Mouse (Mus musculus): ENCODE measurements around the gene Ddx3x.
"Not testable (repeated sequence)": the region's sequence is repeated elsewhere in the genome, so short reads cannot be mapped to it uniquely, and the experiment has no call there.

The Ddx3x gene

DNA sequence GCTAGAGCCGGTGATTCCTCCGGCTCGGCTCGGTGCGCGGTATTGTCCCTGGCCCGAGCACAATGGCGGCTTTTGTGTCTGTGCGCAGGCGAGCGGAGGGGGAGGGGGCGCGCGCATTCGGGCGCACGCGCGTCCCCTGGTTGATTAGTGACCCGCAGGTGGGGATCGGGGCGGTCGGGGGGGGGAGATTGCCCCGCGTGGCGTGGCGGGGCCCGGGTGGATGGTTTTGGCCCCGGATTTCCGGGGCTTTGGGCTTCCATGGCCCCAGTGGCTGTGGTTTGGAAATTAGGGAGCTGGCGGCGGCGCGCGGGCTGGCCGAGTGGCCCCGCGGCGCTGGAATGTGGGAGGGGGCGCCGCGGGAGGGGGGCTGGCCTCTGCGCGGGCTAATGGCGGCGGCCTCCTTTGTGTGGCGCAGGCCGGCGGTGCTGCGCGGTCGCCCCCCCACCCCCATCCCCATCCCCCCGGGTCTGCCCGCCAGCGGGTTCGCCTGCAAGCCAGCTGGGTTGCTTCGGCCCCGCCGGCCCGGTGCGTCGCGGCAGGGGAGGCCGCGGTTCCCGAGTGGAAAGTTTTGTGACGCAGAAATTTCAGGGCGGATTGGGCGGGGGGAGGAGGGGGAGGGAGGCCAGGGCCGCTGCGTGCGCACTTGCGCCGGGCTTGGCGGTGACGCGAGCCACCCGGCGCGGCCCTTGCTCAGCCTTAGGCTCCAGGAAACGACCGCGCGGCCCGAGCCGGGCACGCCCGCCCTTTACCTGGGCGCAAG lies 739 bp downstream of the Ddx3x start:
- peak; percentile 80 for DNase-seq (ENCODE audit: low spot score)

DNA sequence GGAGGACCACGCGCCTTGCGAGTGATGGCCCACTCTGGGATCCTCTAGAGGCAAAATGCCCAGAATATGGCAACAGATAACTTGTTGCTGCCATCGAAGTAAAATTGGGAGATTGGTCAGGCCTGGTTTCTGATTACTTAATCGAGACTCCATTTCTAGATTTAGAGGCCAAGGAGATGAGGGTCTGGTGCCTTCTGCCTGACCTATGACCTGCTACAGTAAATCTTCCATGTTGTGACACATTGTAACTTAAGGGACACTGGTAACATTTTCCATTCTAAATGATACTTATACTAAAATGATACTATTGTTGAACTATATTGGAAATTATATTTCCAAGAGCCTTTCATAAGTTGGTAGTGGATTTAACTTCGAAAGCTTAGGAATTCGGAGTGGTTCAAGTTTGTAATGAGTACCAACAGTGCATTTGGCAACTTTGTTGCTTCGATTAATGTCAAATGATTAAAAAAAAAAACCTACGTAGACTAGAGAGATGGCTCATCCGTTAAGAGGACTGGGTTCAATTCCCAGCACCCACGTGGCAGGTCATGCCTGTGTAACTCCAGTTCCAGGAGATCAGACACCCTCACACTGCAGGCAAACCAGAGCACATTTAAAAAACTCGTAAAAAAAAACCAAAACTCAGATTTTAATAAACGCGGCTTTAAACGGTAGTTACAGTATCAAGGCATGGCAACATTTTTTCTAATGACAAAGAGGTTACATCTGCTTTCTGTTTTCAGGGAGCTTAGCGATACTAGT lies 1.5 kb downstream of the Ddx3x start:
- DNase-seq (ENCODE audit: low spot score) = peak; percentile 41

DNA sequence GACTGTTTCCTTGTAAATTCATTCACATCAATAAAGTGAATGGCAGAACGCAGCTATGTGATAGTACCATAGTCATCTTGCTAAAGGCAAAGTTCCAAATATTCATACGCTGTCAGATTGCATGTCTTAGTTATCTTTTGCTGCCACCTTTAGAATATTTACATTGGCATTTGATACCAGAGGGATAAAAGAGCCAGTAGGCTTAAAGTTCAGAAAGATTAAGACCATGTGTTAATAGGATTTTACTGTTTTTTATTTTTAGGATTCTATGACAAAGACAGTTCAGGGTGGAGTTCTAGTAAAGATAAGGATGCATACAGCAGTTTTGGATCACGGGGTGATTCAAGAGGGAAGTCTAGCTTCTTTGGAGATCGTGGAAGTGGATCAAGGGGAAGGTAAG lies 5.0 kb downstream of the Ddx3x start:
- DNase-seq (ENCODE audit: low spot score) = no peak

DNA sequence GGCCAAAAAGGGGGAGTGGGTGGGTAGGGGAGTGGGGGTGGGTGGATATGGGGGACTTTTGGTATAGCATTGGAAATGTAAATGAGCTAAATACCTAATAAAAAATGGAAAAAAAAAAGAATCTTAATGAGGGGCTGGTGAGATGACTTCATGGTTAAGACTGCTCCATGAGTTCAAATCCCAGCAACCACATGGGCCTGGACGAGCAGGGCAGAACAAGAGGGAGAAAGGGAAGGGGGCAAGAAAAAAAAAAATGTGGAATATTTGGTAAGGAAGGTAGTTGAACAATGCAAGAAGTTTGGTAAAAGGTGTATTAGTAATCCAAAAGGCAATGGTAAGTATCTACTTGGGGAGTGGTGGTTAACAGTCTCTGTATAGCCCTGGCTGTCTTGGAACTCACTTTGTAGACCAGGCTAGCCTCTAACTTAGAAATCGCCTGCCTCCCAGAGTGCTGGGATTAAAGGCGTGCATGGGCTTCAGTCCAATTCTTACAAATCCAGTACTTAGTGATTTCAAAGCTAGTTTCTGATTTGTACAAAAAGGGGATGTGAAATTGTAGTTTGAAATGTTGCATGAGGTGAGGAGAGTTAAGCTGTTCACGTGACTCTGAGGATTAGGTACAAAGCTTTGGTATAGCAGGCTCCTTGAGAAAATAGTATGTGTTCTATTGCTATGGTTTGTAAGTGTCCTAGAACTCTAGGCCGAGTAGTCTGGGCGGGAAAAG lies 13.9 kb downstream of the Ddx3x start:
- DNase-seq (ENCODE audit: low spot score) = peak; percentile 32

DNA sequence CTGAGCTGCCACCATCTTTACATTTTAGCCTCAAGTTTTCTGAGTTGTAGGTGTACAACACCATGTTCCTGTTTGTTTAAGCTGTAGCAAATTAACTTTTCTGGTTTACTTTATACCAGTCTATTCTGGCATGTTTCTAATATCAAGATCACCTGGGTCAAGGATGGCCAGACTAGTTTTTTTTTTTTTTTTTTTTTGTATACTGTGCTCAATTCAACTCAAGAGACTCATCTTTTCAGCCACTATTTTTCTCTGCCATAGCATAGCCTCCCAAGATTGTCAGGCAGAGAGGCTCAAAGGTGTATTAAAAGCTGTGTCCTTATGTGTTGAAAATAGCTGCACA lies 14.4 kb downstream of the Ddx3x start:
- no peak for DNase-seq (ENCODE audit: low spot score)

DNA sequence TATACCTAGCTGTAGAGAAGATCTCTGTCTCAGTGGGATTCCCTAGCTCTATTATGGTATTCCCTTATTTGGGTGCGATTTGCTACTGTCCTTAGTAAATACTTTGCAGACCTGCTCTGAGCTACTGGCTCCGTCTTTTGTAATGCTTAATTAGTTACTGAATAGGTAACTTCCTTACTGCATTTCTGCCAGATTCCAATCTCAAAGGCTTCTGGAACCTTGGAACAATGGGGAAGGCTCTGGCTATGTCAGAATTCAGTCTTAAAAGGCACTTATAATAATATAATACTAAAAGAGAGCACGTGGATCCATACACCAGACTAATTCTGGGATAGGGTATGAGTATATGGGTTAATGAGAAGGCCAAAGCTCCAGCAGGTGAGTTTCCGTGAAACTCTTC lies 15.5 kb downstream of the Ddx3x start:
- not testable (repeated sequence) for DNase-seq (ENCODE audit: low spot score)

DNA sequence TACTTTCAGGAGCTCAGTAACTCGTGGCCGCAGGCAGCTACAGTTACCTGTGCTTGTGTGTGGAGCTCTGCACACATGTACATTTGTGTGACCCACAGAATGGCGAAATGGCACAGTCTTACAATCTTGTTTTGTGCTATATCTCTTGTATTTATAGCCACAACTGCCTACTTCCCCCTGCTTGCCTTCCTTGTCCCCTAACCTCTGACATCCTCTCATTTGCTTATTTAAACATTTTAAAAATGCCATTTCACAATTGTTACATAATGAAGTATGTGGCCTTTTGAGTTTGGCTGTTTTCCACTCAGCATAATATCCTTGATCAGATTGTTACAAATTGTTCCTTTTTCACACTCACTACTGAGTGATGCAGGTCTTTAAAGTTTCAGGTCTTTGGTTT lies 25.4 kb downstream of the Ddx3x start:
- no peak for DNase-seq (ENCODE audit: low spot score)

DNA sequence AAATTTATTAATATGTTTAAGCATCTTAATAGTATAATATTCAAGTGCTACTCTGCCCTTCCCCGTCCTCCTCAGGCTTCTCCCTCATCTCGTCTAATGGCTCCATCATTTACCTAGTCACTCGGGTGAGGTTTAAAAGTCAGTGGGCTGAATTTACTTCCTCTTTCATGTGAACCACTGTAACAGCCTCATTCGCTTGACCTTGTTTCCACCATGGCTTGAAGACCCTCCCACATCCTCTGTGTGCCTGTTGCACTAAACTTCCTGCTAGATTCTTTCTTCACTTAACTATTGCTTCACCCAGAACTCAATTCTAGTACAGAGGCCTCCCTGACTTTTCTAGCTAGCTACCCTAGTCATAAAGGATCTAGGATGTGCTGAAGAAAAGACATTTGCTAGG lies 30.6 kb downstream of the Ddx3x start:
- DNase-seq (ENCODE audit: low spot score) = no peak

DNA sequence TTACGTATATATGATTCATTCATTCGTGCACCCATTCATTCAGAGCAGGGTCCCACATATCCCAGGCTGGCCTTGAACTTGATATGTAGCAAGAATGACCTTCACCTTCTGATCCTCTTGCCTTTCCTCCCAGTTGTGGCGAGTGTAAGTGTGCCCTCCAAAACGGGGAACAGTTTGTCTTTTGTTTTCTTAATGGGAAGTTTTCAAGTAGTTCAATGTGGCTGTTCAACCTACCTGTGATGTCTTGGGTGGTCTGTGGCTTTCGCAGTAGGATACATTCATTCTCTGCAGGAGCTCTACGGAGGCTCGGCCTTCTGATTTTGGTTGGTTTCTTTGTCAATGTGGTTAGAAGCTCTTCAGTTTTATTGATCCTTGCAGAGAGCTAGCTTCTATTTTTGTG lies 48.8 kb downstream of the Ddx3x start:
- DNase-seq (ENCODE audit: low spot score) = no peak

Data from adipocyte (in vitro differentiated cells).